ENCODE assay signal across 9 mouse cellular contexts in genomic region chr15:95725866-95726265, GRCm38 (mm10).
DNase-seq lines count a peak whose midpoint lies in the region; ATAC-seq and TF ChIP-seq lines count a peak whose summit lies in the region.
"Had no signal": no experiment of that assay in that cellular context is flagged by ENCODE, and none has a peak within 500 bp of the region (broad histone marks: within the 10 kb centered on the region; RNA-seq: fewer than 3 reads in every experiment).

No protein-coding gene starts in this region.

- no peaks in the 10 kb centered on the region for H3K27me3 ChIP-seq in forebrain, embryonic 11.5 days (ENCODE audit: control insufficient read depth, insufficient read depth, low read length)
- no peaks in the 10 kb centered on the region for H3K27me3 ChIP-seq in forebrain, embryonic 16.5 days (replicated peaks; ENCODE audit: control insufficient read depth, insufficient read depth, low read length)
- H3K27me3 ChIP-seq in testis, adult 2 months (ENCODE audit: control insufficient read depth, insufficient read depth, low read length) = no peaks in the 10 kb centered on the region
- H3K27me3 ChIP-seq: stomach, embryonic 15.5 days had no signal

- no peak overlapping the region for H3K4me2 ChIP-seq in forebrain, embryonic 11.5 days (ENCODE audit: low read depth, low read length, severe bottlenecking)
- H3K4me2 ChIP-seq in forebrain, embryonic 16.5 days (ENCODE audit: low read length) = no peak overlapping the region
- H3K4me2 ChIP-seq: stomach, embryonic 15.5 days had no signal

- DNase-seq in forebrain, embryonic 11.5 days (ENCODE audit: low spot score) = peak; percentile 82
- peak; percentile 80 for DNase-seq in brain, adult 2 months (ENCODE audit: low read depth, low spot score)
- peak; percentile 68 to 93 for DNase-seq in frontal cortex, adult 2 months (ENCODE audit: extremely low spot score in 1 of 2, low spot score in 1 of 2)
- DNase-seq in induced T-regulatory cell, adult 2 months (ENCODE audit: low read depth) = peak; percentile 53
- DNase-seq in left cerebral cortex, adult 2 months (ENCODE audit: extremely low spot score in 1 of 2, low spot score in 2 of 2) = peak; percentile 80 to 87
- DNase-seq in naive thymus-derived CD4-positive, alpha-beta T cell, adult 2 months (ENCODE audit: low read depth) = peak; percentile 72

- 49% methylated on average over 11 of the region's 11 CpGs for WGBS in forebrain, embryonic 11.5 days
- WGBS in forebrain, embryonic 16.5 days = 44% methylated on average over 11 of the region's 11 CpGs

- no peak overlapping the region for H3K27ac ChIP-seq in forebrain, embryonic 11.5 days (ENCODE audit: low read depth, low read length)
- H3K27ac ChIP-seq in forebrain, embryonic 16.5 days (ENCODE audit: low read length) = no peak overlapping the region
- H3K27ac ChIP-seq in left cerebral cortex, adult 2 months = no peak overlapping the region
- no peak overlapping the region for H3K27ac ChIP-seq in testis, adult 2 months (ENCODE audit: control insufficient read depth, insufficient read depth, low read depth, low read length)
- H3K27ac ChIP-seq: stomach, embryonic 15.5 days had no signal

- H3K9me3 ChIP-seq in forebrain, embryonic 11.5 days (ENCODE audit: control insufficient read depth, low read length) = no peaks in the 10 kb centered on the region
- no peaks in the 10 kb centered on the region for H3K9me3 ChIP-seq in forebrain, embryonic 16.5 days (ENCODE audit: control insufficient read depth, low read length)
- H3K9me3 ChIP-seq: stomach, embryonic 15.5 days had no signal

- H3K9ac ChIP-seq in forebrain, embryonic 11.5 days (ENCODE audit: low read length) = no peak overlapping the region
- no peak overlapping the region for H3K9ac ChIP-seq in forebrain, embryonic 16.5 days (replicated peaks; ENCODE audit: low read depth, low read length)
- H3K9ac ChIP-seq: stomach, embryonic 15.5 days had no signal

- intact Hi-C loops in left cerebral cortex, adult 2 months (cut with DNase I) = no loop called here

- no peak for ATAC-seq in forebrain, embryonic 11.5 days (replicated peaks; ENCODE audit: low FRiP score)
- no peak for ATAC-seq in forebrain, embryonic 16.5 days

- TF ChIP-seq CTCF in left cerebral cortex, adult 2 months (IDR thresholded peaks at IDR 0.05) = peak; percentile 86
- peak; percentile 90 for TF ChIP-seq CTCF in testis, adult 2 months (IDR thresholded peaks at IDR 0.05; ENCODE audit: control insufficient read depth, insufficient read depth, insufficient replicate concordance, low read depth, low read length)

- H3K4me1 ChIP-seq in forebrain, embryonic 11.5 days (replicated peaks; ENCODE audit: control insufficient read depth, insufficient read depth, low read length) = no peaks in the 10 kb centered on the region
- H3K4me1 ChIP-seq in forebrain, embryonic 16.5 days (replicated peaks; ENCODE audit: control insufficient read depth, insufficient read depth, low read length) = no peaks in the 10 kb centered on the region
- peaks cover 3% of the 10 kb centered on the region for H3K4me1 ChIP-seq in testis, adult 2 months (ENCODE audit: control insufficient read depth, insufficient read depth, low read length)
- H3K4me1 ChIP-seq: stomach, embryonic 15.5 days had no signal

- no peaks in the 10 kb centered on the region for H3K36me3 ChIP-seq in forebrain, embryonic 11.5 days (ENCODE audit: control insufficient read depth, insufficient read depth, low read length)
- H3K36me3 ChIP-seq in forebrain, embryonic 16.5 days (ENCODE audit: control insufficient read depth, insufficient read depth) = no peaks in the 10 kb centered on the region
- no peaks in the 10 kb centered on the region for H3K36me3 ChIP-seq in testis, adult 2 months (ENCODE audit: control insufficient read depth, insufficient read depth, low read length)
- H3K36me3 ChIP-seq: stomach, embryonic 15.5 days had no signal

- no peak for TF ChIP-seq POLR2A in testis, adult 2 months (IDR thresholded peaks at IDR 0.05; ENCODE audit: control insufficient read depth, low read depth, low read length)

- H3K4me3 ChIP-seq in forebrain, embryonic 11.5 days (ENCODE audit: low read depth, low read length) = no peak overlapping the region
- H3K4me3 ChIP-seq in forebrain, embryonic 16.5 days (replicated peaks; ENCODE audit: low read length) = no peak overlapping the region
- no peak overlapping the region for H3K4me3 ChIP-seq in left cerebral cortex, adult 2 months
- no peak overlapping the region for H3K4me3 ChIP-seq in testis, adult 2 months (ENCODE audit: control insufficient read depth, low read depth, low read length)
- H3K4me3 ChIP-seq: stomach, embryonic 15.5 days had no signal
